17 mouse cellular contexts compared by ENCODE assay signal in genomic region chr4:136685431-136685869, GRCm38 (mm10).
A peak's percentile ranks its signal among the peaks of the same experiment; 100 is the strongest.
DNase-seq lines count a peak whose midpoint lies in the region; ATAC-seq and TF ChIP-seq lines count a peak whose summit lies in the region.
"Had no signal": no experiment of that assay in that cellular context is flagged by ENCODE, and none has a peak within 500 bp of the region (broad histone marks: within the 10 kb centered on the region; RNA-seq: fewer than 3 reads in every experiment).

No protein-coding gene starts in this region.

- no peak for TF ChIP-seq CTCF in kidney, adult 2 months (conservative IDR thresholded peaks at IDR 0.05; ENCODE audit: insufficient read depth, insufficient read length, low read depth, low read length)

- H3K9ac ChIP-seq in kidney, embryonic 16.5 days (replicated peaks; ENCODE audit: low read length), result 0 out of 2 replicates have a peak overlapping the region, but pooled peaks have one; percentile 22
- no peak overlapping the region; the same call in 1 of the 2 replicates for H3K9ac ChIP-seq in embryonic facial prominence, embryonic 12.5 days
- H3K9ac ChIP-seq: liver, embryonic 15.5 days had no signal

- no peak overlapping the region for H3K4me2 ChIP-seq in kidney, embryonic 16.5 days (replicated peaks; ENCODE audit: low read depth, low read length)
- no peak overlapping the region for H3K4me2 ChIP-seq in embryonic facial prominence, embryonic 12.5 days (replicated peaks)
- H3K4me2 ChIP-seq: liver, embryonic 15.5 days; midbrain, embryonic 11.5 days had no signal

- DNase-seq in kidney, adult 2 months, result no peak
- DNase-seq in embryo, embryonic 11 days, result peak; percentile 65
- peak; percentile 75 for DNase-seq in mesoderm, embryonic 11.5 days (ENCODE audit: low read depth, low spot score)
- DNase-seq in heart, embryonic 10.5 days (ENCODE audit: low spot score), result no peak
- DNase-seq: adrenal gland, adult 8-10 months; cerebellum, adult 11-12 months; heart, adult 18-20 months; heart, postnatal 10 days; left cerebral cortex, postnatal 4 days; lung, postnatal 14 days; thymus, postnatal 4 days had no signal

- H3K36me3 ChIP-seq in kidney, embryonic 16.5 days (ENCODE audit: insufficient read depth, low read length), result 0 out of 2 replicates have a peak, but pooled peaks cover 5% of the 10 kb centered on the region
- no peaks in the 10 kb centered on the region for H3K36me3 ChIP-seq in kidney, adult 2 months (ENCODE audit: control insufficient read depth, insufficient read depth, low read length)
- H3K36me3 ChIP-seq in embryonic facial prominence, embryonic 12.5 days, result peaks cover 15% of the 10 kb centered on the region
- H3K36me3 ChIP-seq in heart, embryonic 10.5 days, result 0 out of 2 replicates have a peak, but pooled peaks cover 3% of the 10 kb centered on the region
- H3K36me3 ChIP-seq: G1E; liver, embryonic 15.5 days had no signal

- 24% methylated on average over 10 of the region's 10 CpGs for WGBS in kidney, embryonic 16.5 days
- WGBS in kidney, adult 2 months, result 68% methylated on average over 10 of the region's 10 CpGs
- 8% methylated on average over 10 of the region's 10 CpGs for WGBS in embryonic facial prominence, embryonic 12.5 days
- 59% methylated on average over 10 of the region's 10 CpGs for WGBS in heart, embryonic 10.5 days

- 0 out of 2 replicates have a peak overlapping the region, but pooled peaks have one; percentile 20 for H3K27ac ChIP-seq in kidney, embryonic 16.5 days (ENCODE audit: low read length)
- H3K27ac ChIP-seq in kidney, adult 2 months (ENCODE audit: insufficient read depth, low read depth, low read length), result no peak overlapping the region
- peak overlapping the region; percentile 12; the same call in 1 of the 2 replicates for H3K27ac ChIP-seq in embryonic facial prominence, embryonic 12.5 days
- no peak overlapping the region for H3K27ac ChIP-seq in heart, embryonic 10.5 days
- H3K27ac ChIP-seq: liver, embryonic 15.5 days had no signal

- H3K4me1 ChIP-seq in kidney, embryonic 16.5 days (ENCODE audit: insufficient read depth, low read length), result peaks cover 15% of the 10 kb centered on the region
- H3K4me1 ChIP-seq in kidney, adult 2 months (ENCODE audit: control insufficient read depth, insufficient read depth, low read length), result no peaks in the 10 kb centered on the region
- H3K4me1 ChIP-seq in embryonic facial prominence, embryonic 12.5 days, result peaks cover 27% of the 10 kb centered on the region
- H3K4me1 ChIP-seq in heart, embryonic 10.5 days, result peaks cover 44% of the 10 kb centered on the region
- H3K4me1 ChIP-seq: liver, embryonic 15.5 days had no signal

- ATAC-seq in kidney, embryonic 16.5 days (ENCODE audit: low FRiP score, low TSS enrichment), result peak; percentile 71
- ATAC-seq in embryonic facial prominence, embryonic 12.5 days (ENCODE audit: insufficient number of reproducible peaks, insufficient read depth, low FRiP score, low TSS enrichment), result no peak; the same call in 1 of the 2 replicates
- ATAC-seq in erythroid progenitor cell, adult 5-6 weeks (replicated peaks; ENCODE audit: low FRiP score, poor library complexity, severe bottlenecking), result no peak

- H3K27me3 ChIP-seq in kidney, embryonic 16.5 days (ENCODE audit: insufficient read depth, low read length), result no peaks in the 10 kb centered on the region
- H3K27me3 ChIP-seq in kidney, adult 2 months (replicated peaks; ENCODE audit: control insufficient read depth, insufficient read depth, low read length), result no peaks in the 10 kb centered on the region
- 0 out of 2 replicates have a peak, but pooled peaks cover 2% of the 10 kb centered on the region for H3K27me3 ChIP-seq in embryonic facial prominence, embryonic 12.5 days
- peaks cover 84% of the 10 kb centered on the region for H3K27me3 ChIP-seq in heart, embryonic 10.5 days (ENCODE audit: insufficient read depth, poor library complexity, severe bottlenecking)
- H3K27me3 ChIP-seq: liver, embryonic 15.5 days had no signal

- no peaks in the 10 kb centered on the region for H3K9me3 ChIP-seq in kidney, embryonic 16.5 days (ENCODE audit: low read length)
- no peaks in the 10 kb centered on the region for H3K9me3 ChIP-seq in embryonic facial prominence, embryonic 12.5 days
- H3K9me3 ChIP-seq in heart, embryonic 10.5 days, result no peaks in the 10 kb centered on the region
- H3K9me3 ChIP-seq: G1E; liver, embryonic 15.5 days had no signal

- TF ChIP-seq POLR2A in kidney, adult 2 months (IDR thresholded peaks at IDR 0.05; ENCODE audit: low read depth, low read length), result no peak

- no peak overlapping the region for H3K4me3 ChIP-seq in kidney, embryonic 16.5 days (ENCODE audit: low read length)
- H3K4me3 ChIP-seq in kidney, adult 2 months (ENCODE audit: insufficient read depth, low read depth, low read length), result no peak overlapping the region
- H3K4me3 ChIP-seq in embryonic facial prominence, embryonic 12.5 days, result no peak overlapping the region
- no peak overlapping the region for H3K4me3 ChIP-seq in heart, embryonic 10.5 days
- H3K4me3 ChIP-seq: liver, embryonic 15.5 days had no signal

Comparison
In these comparisons a context has a peak if more than half of its experiments do, and no peak if none do; other contexts are left out.
1. H3K27ac ChIP-seq: peak in kidney, embryonic 16.5 days (single experiment) and embryonic facial prominence, embryonic 12.5 days (single experiment); none in kidney, adult 2 months (single experiment) and heart, embryonic 10.5 days (single experiment).
2. DNase-seq: peak in embryo, embryonic 11 days (single experiment) and mesoderm, embryonic 11.5 days (single experiment); none in kidney, adult 2 months (single experiment) and heart, embryonic 10.5 days (single experiment).